Mouse (Mus musculus): ENCODE measurements around the gene Psmd3.
A peak's percentile ranks its signal among the peaks of the same experiment; 100 is the strongest.

Gene Psmd3

DNA sequence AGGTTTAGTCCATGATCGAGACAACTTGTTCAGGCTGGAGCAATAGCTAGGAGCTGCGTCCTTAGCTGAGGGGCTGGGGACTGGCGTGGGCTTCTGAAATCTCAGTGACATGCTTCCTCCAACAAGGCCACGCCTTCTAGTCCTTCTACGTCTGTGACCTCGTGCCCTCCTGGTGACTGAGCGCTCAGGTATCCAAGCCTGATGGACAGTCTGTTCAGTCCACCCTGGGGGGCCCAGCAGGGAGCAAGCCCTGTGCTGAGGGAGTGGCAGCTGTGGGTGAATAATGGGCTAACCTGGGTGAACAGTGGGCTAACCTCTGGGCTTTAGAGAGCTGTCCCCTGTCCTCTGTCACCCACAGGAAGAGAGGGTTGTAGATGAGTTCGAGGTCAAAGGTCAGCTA lies 5.7 kb downstream of the Psmd3 start:
- no peak for DNase-seq (ENCODE audit: low read depth, low spot score)

DNA sequence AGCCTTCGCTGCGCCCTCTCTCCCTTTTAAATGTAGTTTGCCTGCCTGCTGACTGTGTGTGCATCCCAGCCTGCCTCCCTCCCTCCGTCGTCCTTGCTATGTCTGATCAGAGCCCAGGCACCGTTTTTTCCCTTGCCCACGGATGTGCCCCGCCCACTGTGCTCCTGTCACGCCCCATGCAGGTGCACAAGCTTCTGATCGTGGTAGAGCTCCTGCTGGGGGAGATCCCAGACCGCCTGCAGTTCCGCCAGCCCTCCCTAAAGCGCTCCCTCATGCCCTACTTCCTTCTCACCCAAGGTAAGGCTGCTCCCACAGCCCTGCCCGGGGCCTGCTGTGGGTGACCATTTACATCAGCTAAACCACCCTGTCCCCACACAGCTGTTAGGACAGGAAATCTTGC lies 10.8 kb downstream of the Psmd3 start:
- no peak for DNase-seq (ENCODE audit: low read depth, low spot score)

DNA sequence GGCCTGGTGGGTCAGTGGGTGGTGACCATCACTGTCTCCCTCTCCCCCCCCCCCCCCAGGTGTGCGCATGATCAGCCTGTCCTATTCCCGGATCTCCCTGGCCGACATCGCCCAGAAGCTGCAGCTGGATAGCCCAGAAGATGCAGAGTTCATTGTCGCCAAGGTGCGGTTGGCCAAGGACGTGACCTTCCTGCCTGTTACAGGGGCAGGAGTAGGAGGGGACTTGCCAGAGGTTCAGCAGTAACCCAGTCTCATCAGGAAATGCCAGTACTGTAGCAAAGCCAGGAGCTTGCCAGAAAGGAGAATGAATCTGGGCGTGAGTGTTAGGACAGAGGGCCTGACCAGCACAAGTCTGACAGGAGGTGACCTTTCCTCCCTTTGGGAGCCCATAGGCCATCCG lies 11.4 kb downstream of the Psmd3 start:
- DNase-seq (ENCODE audit: low read depth, low spot score), result no peak

DNA sequence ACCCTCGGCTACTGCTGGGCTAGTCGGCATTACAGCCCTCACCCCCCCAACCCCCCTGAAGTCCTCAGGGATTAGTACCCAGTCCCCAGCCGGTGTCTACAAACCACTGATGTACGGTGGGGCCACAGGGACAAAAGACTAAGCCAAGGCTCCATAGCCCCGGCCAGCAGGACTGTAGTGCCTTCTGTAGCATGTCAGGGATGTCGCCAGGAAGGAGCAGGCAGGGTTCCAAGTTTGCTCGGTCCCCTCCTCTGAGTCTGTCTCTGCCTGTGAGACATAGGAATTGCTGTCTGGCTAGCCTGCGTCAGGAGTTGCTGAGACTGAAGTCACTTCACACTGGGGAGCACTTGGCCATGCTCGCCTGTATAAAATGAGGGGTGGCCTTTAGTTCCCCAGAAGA lies 11.9 kb downstream of the Psmd3 start:
- DNase-seq (ENCODE audit: low read depth, low spot score), result no peak

DNA sequence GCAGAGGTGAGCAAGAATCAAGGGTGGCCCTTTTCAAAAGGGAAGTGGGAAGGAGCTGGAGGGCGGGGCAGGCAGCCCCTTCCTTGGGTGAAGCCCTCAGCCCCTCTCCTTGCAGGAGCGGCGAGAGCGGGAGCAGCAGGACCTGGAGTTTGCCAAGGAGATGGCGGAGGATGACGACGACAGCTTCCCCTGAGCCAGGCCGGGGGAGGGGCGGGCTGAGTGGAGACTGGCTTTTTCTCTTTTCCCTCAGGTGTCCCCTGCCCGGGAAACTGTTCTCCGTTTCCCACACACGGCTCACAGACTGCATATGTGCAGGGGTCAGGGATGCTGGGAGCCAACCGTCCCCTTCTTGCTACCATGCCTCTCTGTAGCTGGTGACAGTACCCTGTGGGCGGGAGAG lies 13.1 kb downstream of the Psmd3 start:
- DNase-seq (ENCODE audit: low read depth, low spot score), result no peak

DNA sequence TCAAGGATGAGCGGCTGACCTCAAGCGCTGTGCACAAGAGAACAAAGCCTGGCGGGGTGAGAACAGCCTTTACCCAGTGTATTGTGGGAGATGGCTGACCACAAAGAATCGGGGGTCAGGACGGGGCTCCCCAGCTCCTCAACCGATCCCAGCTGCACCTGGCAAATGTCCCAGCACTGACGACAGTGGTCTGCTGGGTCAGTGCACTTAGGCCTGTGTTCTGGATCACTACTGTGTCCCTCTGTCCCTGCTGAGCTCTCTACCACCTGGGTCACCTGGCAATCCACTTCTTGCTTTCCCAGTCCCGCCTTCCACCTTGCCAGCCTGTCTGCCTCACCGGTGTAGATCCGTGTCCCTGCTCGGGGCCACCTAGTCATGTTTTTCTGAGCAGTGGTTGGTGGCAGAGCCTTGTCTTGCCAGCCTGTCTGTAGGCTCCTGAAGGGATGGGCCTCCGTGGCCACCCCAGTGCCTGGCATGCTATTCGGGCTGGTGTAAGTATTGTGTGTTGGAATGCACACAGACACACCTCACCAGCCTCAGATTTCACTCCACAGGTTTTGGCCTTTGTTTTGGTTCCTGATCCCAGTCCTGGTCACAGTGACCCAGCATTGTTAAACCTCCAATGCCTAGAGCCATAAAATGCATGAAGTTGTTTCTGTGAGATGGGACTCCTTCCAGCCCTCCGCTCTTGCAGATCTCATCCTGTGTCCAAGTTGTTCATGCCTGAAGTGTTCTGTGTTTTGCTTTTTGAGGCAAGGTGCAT lies 14.3 kb downstream of the Psmd3 start:
- no peak for DNase-seq (ENCODE audit: low read depth, low spot score)

DNA sequence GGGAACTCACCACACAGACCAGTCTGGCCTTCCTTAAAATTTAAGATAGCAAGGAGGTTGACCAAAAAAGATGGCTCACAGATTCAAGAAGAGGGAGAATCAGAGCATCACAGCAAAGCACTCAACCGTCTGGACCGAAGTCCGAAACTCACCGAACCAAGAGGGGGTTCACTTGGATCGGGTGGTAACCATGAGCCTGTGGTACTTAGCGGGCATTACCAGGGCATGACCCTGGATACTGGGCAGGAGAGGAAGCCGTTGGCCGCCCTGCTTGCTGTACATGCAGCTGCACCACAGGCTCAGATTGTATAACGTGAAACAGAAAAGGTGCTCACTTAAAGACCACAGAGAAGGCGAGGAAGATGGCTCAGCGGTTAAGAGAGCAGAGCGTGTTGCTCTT lies 14.9 kb downstream of the Psmd3 start:
- no peak for DNase-seq (ENCODE audit: low read depth, low spot score)

DNA sequence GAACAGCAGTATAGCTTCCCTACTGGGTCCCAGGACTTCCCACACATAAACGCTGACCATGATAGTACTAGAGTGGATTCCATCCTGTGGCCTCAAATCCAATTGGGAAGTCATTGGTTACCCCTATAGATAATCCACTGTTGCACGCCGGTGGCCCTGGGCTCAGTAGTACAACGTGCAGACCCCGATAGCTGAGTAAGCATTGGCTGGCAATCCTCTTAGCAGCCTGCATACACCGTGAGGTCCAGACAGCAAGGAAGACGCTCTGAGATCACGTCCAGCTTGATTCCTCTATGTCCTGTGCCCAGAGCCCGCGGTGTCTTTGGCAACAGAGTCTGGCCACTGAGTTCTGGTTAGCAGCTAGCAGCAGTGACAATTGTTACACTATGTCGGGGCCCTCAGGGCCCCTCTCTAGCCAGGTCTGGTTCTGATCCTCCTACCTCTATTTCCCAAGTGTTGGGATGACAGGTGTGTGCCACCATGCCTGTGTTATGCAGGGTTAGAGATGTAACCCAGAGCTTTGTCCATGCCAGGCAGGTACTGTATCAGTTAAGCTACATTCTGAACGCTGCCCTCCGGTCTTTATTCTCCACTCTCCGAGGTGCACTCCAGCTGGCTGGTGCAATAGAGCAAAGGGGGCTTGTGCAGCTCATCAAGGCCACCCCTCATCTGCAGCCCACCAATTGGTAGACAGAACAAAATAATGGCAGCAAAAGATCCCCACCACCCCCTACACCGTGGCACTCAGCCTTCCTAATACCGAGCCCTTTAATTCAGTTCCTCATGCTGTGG lies 16.7 kb downstream of the Psmd3 start:
- DNase-seq (ENCODE audit: low read depth, low spot score), result no peak

DNA sequence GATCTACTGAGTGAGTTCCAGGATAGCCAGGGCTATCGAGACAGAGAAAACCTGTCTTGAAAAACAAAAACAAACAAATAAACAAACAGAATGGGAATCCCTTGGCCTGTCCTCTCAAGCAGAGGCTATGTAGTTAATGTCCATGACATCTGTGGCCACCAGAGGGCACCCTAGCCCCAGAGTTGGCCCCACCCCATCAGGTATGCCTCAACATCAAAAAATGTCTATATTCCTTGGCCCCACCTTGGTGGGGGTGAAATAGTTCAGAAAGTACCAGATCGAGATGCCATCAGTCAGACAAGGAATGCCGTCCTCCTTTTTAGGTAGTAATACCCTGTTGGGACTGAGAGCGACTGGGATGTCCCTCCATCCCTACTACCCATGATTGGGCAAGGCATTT lies 17.6 kb downstream of the Psmd3 start:
- peak; percentile 85 for DNase-seq (ENCODE audit: low read depth, low spot score)

DNA sequence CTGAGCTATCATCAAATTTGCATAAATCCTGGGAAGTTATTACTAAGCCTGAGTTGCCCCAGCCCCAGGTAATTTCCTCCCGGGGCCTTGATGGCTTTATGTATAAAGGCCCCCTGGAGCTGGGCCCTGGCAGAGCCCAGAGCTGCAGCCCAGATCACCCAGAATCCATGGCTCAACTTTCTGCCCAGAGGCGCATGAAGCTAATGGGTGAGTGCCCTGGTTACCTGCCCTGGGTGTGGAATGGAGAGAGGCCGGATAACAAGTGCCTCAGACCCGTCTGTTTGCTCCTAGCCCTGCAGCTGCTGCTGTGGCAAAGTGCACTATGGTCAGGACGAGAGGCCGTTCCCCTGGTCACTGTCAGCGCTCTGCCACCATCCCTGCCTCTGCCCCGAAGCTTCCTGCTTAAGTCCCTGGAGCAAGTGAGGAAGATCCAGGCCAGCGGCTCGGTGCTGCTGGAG lies 18.9 kb downstream of the Psmd3 start, which contains the start of gene Csf3:
Gene Csf3, plus strand, starts transcription at position 51 of the 458 bp plus-strand sequence.
- no peak for DNase-seq (ENCODE audit: low read depth, low spot score)

DNA sequence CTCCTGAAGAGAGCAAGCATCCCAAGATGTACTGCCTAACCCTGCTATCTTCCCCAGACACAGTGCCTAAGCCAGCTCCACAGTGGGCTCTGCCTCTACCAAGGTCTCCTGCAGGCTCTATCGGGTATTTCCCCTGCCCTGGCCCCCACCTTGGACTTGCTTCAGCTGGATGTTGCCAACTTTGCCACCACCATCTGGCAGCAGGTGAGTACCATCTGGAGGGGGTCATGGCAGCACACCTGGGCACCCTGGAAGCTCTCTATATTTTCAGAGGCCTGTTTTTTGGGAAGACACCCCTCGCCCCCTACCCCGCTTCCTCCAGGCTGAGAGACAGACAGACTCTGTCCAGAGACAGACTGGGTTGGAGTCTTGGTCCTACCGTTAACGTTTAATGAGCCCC lies 20.0 kb downstream of the Psmd3 start:
- no peak for DNase-seq (ENCODE audit: low read depth, low spot score)

DNA sequence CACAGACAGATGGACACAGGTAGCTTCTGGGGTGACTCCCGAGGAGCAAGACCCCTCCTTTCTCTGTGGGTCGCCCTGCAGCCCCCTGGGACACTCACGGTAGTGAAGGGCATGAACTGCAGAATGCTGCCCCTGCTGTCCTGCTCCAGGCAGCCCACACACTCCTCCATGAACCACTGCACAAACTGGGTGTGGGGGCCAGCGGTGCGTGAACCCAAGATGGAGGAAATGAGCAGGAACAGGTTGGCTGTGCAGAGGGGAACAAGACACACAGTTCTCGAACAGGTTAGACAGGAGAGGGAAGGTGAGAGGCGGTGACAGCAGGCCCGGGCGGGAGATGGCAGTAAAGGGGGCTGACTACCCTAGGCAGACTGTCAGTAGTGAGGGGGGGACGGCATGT lies 22.7 kb downstream of the Psmd3 start:
- DNase-seq (ENCODE audit: low read depth, low spot score), result no peak

DNA sequence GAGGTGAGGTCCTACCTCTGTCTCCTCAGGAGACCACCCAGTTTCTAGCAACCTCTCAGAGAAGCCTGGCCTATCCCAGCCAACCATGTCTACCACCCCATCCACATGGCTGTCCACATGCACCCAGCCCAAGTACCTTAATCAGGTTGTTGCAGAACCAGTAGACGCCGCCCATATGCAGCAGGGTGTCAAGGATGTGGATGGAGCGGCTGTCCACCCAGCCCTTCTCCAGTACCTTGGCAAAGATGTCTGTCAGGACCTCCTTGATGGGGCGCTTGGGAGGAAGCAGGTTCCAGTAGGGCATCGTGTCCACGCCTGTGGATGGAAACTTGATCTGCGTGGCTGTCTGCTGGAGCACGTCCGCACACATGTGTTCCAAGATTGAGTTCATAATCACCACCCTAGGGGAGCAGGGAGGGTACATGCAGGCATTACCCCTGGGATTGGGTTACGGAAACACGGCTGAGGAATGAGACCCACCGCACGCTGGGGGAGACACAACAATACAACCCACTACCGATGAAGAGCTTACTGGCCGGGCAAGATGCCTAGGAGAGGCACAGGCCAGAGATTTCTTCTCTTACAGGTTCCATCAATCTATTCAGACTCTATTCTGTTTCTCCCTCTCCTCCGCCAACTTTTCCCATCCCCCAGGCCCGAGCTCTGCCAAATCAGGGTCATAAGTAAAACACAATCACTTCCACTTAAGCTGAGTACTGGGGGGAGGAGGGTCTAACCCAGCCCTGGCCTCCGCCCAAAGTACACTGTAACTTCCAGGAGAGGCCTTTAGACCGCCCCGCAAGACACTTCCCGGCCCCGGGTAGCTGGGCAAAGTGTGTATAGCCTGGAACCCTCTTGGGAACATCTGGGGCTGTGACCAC lies 25.3 kb downstream of the Psmd3 start:
- no peak for DNase-seq (ENCODE audit: low read depth, low spot score)

DNA sequence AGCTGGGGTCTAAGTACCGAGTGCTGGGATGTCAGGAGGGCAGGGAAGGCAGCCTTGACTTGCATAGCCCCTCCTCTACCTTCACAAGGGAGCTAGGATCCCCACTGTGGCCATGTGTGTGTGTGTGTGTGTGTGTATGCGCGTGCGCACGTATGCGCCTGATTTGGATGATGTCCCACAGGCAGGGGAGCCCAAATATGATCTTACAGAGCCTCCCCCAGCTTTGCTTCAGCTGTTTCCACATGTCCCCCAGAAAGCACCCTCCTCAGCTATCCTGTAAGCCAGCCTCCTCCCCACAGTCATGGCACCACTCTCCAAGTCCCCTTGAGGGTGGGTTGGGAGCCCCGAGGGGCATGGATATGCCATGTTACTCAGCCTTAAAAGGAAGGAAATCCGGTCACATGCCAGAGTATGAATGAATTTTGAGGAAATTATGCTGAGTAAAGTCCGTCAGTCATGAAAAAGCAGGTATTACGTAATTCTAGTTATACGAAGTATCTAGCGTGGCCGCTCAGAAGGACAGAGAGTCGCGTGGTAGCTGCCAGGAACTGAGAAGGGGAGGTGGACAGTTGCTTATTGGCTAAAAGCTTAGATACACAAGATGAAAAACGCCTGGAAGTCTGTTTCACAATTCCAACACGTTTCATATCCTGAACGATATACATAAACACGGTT lies 26.1 kb downstream of the Psmd3 start:
- peak; percentile 49 for DNase-seq (ENCODE audit: low read depth, low spot score)

DNA sequence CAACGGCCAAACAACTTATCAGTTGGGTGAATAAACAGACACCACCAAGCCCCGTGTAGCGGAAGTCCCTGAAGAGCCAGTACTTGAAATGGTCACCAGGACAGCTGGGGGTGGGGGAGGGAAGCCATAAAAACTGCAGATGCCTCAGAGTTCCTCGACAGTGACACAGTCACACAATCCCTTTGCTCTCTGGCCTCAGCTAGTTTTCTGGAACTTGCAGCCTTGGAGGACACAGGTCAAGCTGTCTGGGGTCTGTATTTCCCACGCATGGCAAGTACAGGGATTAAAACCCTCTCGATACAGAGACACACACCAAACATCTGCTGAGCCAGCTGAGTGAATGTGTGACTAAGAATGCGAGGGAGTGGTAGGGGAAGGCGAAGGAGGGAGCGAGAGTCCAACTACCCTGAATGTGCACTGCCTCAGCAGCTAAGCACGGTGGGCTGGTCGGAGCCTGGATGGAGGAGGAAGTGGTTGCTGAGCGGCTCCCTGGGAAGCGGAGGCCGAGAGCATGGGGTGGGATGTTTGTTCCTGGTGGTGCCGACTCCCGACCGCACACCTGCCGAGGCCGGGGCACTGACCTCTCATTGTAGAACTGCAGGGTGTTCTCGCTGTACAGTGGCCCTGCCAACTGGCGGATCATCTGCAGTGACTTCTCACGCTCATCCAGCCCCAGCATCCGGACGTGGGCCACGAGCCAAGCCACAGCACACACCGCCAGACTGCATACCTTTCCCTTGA lies 26.8 kb downstream of the Psmd3 start:
- DNase-seq (ENCODE audit: low read depth, low spot score), result peak; percentile 69

DNA sequence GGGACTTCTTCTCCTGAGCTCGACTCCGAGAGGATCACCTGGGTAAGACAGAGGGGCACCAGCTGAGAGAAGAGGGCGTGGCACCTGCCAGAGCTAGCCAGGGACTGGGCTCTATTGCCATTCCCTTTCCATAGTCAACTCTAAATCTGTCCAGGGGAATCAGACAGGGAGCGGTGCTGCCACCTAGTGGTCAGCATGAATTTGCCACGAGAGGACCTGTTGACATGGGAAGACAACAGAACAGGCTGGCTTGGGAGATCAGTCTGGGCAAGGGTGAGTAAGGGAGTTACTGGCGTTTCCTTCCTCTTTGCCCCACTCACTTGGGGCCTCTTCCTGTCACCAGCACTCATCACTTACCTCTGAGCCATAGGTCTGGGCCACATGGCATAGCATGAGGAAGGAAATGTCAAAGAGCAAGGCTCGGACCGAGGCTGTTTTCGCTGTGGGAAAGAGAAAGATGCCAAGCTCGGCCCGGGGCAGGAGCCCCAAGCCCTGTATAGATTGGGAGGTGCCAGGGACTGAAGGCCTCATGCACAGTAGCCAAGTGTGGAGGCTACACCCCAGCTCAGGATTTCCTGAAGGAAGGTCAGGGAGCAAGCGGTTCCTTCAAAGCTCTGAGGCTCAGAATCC lies 28.2 kb downstream of the Psmd3 start:
- peak; percentile 95 for DNase-seq (ENCODE audit: low read depth, low spot score)

DNA sequence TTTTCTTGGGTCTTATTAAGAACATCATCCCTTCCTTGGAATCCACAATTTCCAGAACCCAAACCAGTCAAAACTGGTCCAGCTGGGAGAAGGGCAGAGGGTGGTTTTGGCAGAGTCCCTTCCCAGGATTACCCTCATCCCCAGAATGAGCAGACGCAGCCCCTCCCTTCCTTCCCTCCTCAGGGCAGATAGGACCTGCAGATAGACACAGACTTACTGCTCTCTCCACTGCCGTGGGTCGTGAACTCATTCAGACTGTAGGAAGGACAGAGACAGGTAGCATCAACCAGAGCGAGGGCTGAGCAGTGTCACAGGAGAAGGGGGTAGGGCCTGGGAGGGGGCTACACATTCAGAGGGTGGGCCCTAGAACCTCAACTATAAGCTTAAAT lies 28.7 kb downstream of the Psmd3 start:
- no peak for DNase-seq (ENCODE audit: low read depth, low spot score)

DNA sequence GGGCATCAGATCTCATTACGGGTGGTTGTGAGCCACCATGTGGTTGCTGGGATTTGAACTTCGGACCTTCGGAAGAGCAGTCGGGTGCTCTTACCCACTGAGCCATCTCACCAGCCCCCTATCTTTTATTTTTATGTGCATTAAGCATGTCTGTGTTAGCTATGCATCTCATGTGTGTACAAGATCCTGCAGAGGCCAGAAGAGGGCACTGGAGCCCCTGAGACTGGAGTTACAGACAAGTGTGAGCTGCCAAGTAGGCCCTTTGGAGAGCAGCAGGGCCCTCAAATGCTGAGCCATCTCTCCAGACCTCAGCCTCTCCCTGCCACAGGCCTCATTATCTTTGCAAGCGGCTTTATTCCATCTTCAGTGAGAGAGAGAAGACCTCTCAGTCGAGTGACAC lies 29.7 kb downstream of the Psmd3 start:
- DNase-seq (ENCODE audit: low read depth, low spot score), result peak; percentile 57

DNA sequence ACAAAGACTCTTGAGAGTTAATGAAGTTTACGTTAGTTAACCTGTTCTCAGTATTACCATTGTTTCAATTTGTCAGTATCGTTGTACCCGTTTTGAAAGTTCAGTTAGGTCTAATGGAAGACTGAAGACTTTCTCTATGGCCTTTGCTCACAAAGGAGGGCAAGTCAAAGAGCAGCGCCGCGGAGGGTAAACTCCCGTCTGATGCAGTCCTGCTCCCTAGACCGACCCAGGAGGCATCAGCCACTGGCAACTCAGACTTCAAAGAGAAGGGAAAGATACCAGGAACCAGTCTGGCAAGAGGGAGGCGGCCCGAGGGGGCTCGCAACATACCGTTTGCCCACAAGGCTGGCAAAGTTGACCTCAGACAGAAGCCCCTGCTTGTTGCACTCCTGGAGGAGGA lies 31.3 kb downstream of the Psmd3 start:
- DNase-seq (ENCODE audit: low read depth, low spot score), result no peak

DNA sequence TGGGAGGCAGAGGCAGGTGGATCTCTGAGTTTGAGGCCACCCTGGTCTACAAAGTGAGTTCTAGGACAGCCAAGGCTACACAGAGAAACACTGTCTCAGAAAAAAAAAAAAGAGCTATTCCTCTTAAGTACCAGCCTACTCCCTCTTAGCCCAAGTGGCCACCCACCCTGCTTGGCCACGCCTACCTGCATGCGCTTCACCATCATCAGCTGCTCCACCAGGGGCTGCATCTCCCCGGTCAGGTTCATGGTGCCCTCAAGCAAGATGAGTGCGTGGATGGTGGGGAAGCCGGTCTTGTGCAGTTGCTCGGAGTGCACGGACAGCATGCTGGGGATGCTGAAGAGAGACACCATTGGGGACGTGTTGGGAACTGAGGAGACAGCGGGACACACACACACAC lies 33.6 kb downstream of the Psmd3 start:
- DNase-seq (ENCODE audit: low read depth, low spot score), result no peak

Data from 3T3-L1 (cell line).